Mouse (Mus musculus): ENCODE measurements at regions not wholly inside any gene's neighbourhood (a gene's known extent, or its start where the extent isn't known, plus 50 kb on each side); places are given as distances from the start of the nearest gene placed in this dataset.

DNA sequence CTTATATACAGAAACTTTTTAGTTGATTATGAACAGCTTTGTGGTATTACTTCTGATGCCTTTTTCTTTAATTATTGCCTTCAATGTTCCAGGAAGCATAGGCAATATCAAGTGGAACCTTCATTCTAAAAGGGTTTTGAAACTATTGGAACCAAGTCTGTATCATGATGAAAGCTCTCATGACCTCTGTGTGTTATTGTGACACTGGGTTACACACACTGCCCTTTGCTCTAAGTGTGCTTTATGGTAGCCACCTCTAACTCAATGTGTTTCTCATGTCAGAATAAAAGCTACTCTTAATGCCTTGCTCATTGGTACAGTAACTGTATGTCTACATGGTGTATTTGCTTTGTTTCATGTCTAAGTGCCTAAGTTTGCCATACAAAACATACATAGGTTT is 154.0 kb downstream of the Gm10192 start:
- Histone ChIP-seq H3K27ac (no peak overlapping the region), H3K36me3 (replicated peaks) (no peaks in the 10 kb centered on the region), H3K9ac (no peak overlapping the region), H3K27me3 (replicated peaks) (no peaks in the 10 kb centered on the region), H3K9me3 (no peaks in the 10 kb centered on the region), H3K4me2 (no peak overlapping the region), H3K4me3 (no peak overlapping the region), H3K4me1 (no peaks in the 10 kb centered on the region)
- ATAC-seq (replicated peaks): no peak

DNA sequence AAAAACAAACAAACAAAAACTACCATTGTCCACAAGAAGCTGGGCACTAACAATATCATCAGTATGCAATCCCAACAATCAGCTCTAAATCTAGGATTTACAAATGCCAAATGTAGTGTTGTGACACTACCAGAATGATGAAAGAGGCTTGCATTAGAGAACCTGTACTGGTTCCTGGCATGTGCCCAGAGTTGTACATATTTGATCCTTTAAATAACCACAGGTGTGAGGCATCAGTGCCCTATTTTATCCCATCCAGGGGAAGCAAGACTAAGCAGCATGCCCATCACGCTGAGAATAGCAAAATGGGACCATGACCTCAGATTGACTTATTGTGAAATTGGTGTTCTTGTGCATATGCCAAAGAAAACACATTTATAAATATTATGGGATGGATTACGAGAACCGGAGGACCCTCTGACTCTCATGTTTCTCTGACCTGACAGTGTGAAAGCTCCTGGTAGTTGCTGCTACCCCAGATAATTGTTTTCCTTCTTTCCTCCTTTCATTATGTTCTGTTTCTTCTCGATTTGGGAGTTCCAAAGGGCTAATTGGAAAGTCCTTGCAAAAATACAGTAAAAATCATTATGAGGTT is 157.4 kb downstream of the Gm10192 start:
- H3K4me2 ChIP-seq: no peak overlapping the region
- ATAC-seq (replicated peaks): no peak
- H3K9me3 ChIP-seq: no peaks in the 10 kb centered on the region
- H3K36me3 ChIP-seq (replicated peaks): no peaks in the 10 kb centered on the region
- no peaks in the 10 kb centered on the region for H3K27me3 ChIP-seq (replicated peaks)
- no peak overlapping the region for H3K27ac ChIP-seq
- H3K4me1 ChIP-seq: no peaks in the 10 kb centered on the region
- no peak overlapping the region for H3K9ac ChIP-seq
- 86% methylated on average over 4 of the region's 4 CpGs for WGBS
- H3K4me3 ChIP-seq: no peak overlapping the region

DNA sequence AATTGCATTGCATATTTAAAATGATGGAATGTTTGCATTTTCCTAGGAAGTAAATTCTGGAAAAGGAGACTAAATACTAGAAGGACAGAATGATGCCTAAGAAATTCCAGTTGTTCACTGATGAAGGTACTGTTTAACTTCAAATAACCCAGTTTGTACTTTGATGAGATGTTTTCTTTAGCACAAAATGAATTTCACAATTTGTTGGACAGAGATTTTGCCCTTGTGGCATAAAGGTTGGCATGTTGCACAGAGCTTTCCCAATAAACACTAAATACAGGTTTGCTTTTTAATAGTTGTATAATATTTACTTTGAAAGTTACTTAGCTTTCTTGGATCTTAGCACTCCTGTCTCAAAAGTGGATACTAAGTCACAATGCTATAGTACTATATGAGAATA is 181.6 kb downstream of the Gm10192 start:
- H3K36me3 ChIP-seq (replicated peaks): no peaks in the 10 kb centered on the region
- H3K4me3 ChIP-seq: no peak overlapping the region
- H3K9me3 ChIP-seq: no peaks in the 10 kb centered on the region
- no peak overlapping the region for H3K4me2 ChIP-seq
- no peaks in the 10 kb centered on the region for H3K27me3 ChIP-seq (replicated peaks)
- H3K4me1 ChIP-seq: no peaks in the 10 kb centered on the region
- no peak for ATAC-seq (replicated peaks)
- H3K9ac ChIP-seq: no peak overlapping the region
- no peak overlapping the region for H3K27ac ChIP-seq

DNA sequence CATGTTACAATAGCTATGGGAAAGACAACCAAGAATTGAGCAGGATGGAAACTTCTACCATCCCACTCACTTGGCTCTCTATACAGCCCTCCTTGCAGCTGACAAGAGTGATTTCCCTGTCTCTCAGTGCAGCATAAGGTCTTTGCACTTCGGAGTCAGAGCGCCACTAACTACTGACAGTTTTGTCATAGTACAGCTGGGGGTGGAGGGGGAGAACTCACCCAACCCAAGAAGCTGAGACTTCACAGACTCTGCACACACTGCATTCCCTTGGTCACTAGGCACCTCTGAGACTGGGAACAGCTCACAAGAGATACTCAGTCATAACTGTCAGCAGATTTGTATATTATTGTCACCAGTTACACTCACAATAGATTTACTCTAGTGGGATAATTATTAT is 195.3 kb upstream of the Gm12695 start:
- H3K9me3 ChIP-seq: no peaks in the 10 kb centered on the region
- H3K9ac ChIP-seq: no peak overlapping the region
- no peaks in the 10 kb centered on the region for H3K36me3 ChIP-seq (replicated peaks)
- no peaks in the 10 kb centered on the region for H3K27me3 ChIP-seq (replicated peaks)
- no peaks in the 10 kb centered on the region for H3K4me1 ChIP-seq
- no peak overlapping the region for H3K4me2 ChIP-seq
- ATAC-seq (replicated peaks): no peak
- WGBS: 89% methylated on average over 2 of the region's 2 CpGs
- H3K4me3 ChIP-seq: no peak overlapping the region
- H3K27ac ChIP-seq: no peak overlapping the region

DNA sequence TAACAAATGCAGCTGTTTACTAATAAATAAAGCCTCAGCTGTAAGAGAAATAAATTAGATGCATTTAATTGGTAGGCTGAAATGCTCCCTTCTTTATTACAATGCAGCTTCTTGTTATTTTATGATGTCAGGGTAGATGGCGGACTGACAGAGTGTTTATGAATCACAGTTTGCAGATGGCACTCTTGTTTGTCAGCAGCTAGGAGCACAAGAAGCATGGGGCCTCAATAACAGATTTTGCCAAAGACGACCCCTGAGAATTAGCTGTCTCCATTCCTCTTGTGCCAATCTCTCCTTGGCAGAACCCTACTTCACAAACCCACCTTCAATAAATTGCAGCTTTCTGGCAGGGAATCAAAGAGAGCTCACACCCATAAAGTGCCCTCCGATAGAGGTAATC is 194.9 kb upstream of the Gm12695 start:
- WGBS: 87% methylated on average over 3 of the region's 3 CpGs
- Histone ChIP-seq H3K27ac (no peak overlapping the region), H3K27me3 (replicated peaks) (no peaks in the 10 kb centered on the region), H3K4me3 (no peak overlapping the region), H3K9ac (no peak overlapping the region), H3K9me3 (no peaks in the 10 kb centered on the region), H3K36me3 (replicated peaks) (no peaks in the 10 kb centered on the region), H3K4me1 (no peaks in the 10 kb centered on the region), H3K4me2 (no peak overlapping the region)
- no peak for ATAC-seq (replicated peaks)

DNA sequence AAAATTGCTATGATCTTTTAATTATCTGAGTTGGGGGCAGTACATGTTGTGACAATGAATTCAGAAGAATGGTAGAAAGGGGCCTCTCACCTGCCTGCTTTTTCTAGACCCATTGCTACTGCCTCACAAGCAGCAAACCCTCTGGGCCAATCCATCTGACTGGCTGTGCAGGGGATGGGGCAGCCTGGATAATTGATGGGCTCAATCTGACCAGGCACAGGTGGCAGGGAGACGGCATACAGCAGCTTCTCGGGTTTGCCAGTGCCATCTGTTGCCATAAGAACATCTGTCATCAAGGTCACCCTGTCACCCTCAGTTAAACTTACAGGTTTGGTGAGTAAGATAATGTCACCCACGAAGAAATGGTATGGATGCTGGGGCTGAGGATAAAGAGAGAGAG is 189.9 kb upstream of the Gm12695 start:
- Histone ChIP-seq H3K4me3 (no peak overlapping the region), H3K9ac (no peak overlapping the region), H3K4me2 (no peak overlapping the region), H3K36me3 (replicated peaks) (no peaks in the 10 kb centered on the region), H3K9me3 (no peaks in the 10 kb centered on the region), H3K27me3 (replicated peaks) (no peaks in the 10 kb centered on the region), H3K4me1 (no peaks in the 10 kb centered on the region), H3K27ac (no peak overlapping the region)
- WGBS: 52% methylated on average over 3 of the region's 3 CpGs
- ATAC-seq (replicated peaks): no peak

DNA sequence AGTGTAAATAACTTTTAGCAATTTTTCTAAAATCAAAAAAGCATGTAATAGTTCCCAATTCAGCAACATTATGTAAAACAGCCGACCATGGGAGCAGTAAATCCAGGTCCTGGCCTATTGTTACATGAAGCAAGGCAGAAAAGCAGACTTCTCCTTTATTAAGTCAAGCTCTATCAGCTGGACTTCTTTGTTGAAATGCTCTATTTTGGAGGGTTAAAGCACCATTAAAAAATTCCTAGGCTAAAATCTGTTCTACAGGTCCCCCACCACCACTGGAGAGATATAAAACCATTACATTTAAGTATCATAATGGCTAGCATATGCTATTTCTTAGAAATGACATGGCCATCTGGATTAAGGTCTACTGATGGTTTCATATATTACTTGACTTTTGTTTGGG is 188.8 kb upstream of the Gm12695 start:
- H3K4me2 ChIP-seq: no peak overlapping the region
- H3K4me3 ChIP-seq: no peak overlapping the region
- 63% methylated on average over 1 of the region's 1 CpGs for WGBS
- H3K9ac ChIP-seq: no peak overlapping the region
- H3K27ac ChIP-seq: no peak overlapping the region
- H3K36me3 ChIP-seq (replicated peaks): no peaks in the 10 kb centered on the region
- no peaks in the 10 kb centered on the region for H3K27me3 ChIP-seq (replicated peaks)
- H3K9me3 ChIP-seq: no peaks in the 10 kb centered on the region
- no peak for ATAC-seq (replicated peaks)
- no peaks in the 10 kb centered on the region; the same call in 1 of the 2 replicates for H3K4me1 ChIP-seq

DNA sequence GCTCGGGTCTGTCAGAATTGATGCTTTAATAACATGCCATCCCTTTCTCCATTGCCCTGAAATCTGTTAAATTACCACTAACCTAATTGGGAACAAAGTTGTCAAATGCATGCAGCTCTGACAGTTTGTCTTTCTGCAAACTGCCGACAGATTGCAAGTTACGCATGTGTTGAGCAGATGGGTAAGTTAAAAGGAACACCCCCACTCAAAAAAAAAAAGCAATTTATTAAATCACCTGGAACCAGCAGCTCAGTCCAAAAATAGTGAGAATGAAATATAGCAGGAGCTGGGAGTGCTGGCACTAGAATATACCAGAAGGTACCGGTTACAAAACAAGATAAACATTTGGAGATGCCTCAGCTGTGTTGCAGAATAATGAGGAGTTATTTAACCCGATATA is 184.2 kb upstream of the Gm12695 start:
- H3K27ac ChIP-seq: 0 out of 2 replicates have a peak overlapping the region, but pooled peaks have one; percentile 29

DNA sequence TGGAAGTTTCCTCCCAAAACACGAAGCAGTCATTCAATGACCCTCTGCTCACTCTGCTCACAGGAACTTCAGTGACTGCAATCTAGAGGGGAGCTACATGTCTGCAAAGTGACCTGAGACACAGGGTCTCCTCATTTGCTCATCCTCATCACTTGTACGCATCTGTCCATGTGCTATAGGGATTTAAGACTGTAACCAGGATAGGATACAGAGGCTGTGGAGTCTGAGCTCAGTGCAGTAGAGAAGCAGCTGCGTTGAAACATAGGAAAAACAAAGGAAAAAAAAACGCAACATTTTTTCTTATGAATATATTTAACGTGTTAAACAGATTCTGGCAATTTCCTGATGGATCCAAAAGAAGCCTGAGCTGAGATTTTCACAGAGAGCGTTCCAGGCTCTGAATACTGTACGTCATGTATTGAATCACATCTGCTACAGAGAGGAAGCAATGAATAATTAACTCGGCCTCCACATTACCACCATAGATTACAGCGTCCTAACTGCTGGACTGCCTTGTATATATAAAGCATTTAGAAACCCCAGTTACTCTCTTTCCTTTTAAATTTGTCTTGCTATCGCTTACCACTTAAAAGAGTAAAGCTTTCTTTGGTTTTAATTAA is 183.7 kb upstream of the Gm12695 start:
- Histone ChIP-seq H3K4me2 (no peak overlapping the region), H3K4me1 (no peaks in the 10 kb centered on the region; the same call in 1 of the 2 replicates), H3K9ac (no peak overlapping the region; the same call in 1 of the 2 replicates), H3K9me3 (no peaks in the 10 kb centered on the region), H3K27ac (0 out of 2 replicates have a peak overlapping the region, but pooled peaks have one; percentile 29), H3K4me3 (no peak overlapping the region), H3K27me3 (replicated peaks) (no peaks in the 10 kb centered on the region), H3K36me3 (replicated peaks) (no peaks in the 10 kb centered on the region)
- peak; percentile 89 for ATAC-seq (replicated peaks)
- 60% methylated on average over 10 of the region's 10 CpGs for WGBS

More for the DNA sequence above, 184.2 kb upstream of the Gm12695 start:
- Histone ChIP-seq H3K9me3 (no peaks in the 10 kb centered on the region), H3K9ac (no peak overlapping the region), H3K4me2 (no peak overlapping the region), H3K36me3 (replicated peaks) (no peaks in the 10 kb centered on the region), H3K27me3 (replicated peaks) (no peaks in the 10 kb centered on the region), H3K4me1 (no peaks in the 10 kb centered on the region; the same call in 1 of the 2 replicates), H3K4me3 (no peak overlapping the region)
- no peak; the same call in 1 of the 2 replicates for ATAC-seq (replicated peaks)
- 60% methylated on average over 5 of the region's 5 CpGs for WGBS
